Mouse (Mus musculus) G1E (cell line): ENCODE results near the gene Ccdc191.

Experiments
- CTCF ChIP-seq: IDR thresholded peaks from 2 replicates; pipeline ENCODE4 v1.5.1; 2012; ENCODE audit warnings: low read depth, low read length, inconsistent platforms, mixed read lengths
- POLR2AphosphoS5 ChIP-seq: IDR thresholded peaks from 2 replicates; pipeline ENCODE4 v1.6.1; 2012; ENCODE audit warnings: low read depth, low read length, inconsistent platforms; ENCODE audit not compliant: insufficient replicate concordance

- TF ChIP-seq CTCF: no peak
- TF ChIP-seq POLR2AphosphoS5: no peak
Observed at GRCm38 (mm10) chr16:43871419-43871818, 18.2 kb upstream of the Ccdc191 start.
